Mouse (Mus musculus) thymus, adult 2 months (tissue): ENCODE results near the gene Wdr93.

Source experiments
- CTCF ChIP-seq: fragments of 200-500 bp; IDR thresholded peaks from 2 replicates; pipeline ENCODE4 v1.5.1; 2012; ENCODE audit warnings: mild to moderate bottlenecking, control low read depth, low read length, moderate library complexity, borderline replicate concordance; ENCODE audit not compliant: control insufficient read depth, poor library complexity, insufficient read depth; ENCODE audit errors: extremely low read depth
- POLR2A ChIP-seq: fragments of 200-500 bp; IDR thresholded peaks from 2 replicates; pipeline ENCODE4 v1.6.1; 2012; ENCODE audit warnings: mild to moderate bottlenecking, low read length, control low read depth, moderate library complexity; ENCODE audit not compliant: control insufficient read depth, poor library complexity, insufficient read depth; ENCODE audit errors: extremely low read depth

DNA sequence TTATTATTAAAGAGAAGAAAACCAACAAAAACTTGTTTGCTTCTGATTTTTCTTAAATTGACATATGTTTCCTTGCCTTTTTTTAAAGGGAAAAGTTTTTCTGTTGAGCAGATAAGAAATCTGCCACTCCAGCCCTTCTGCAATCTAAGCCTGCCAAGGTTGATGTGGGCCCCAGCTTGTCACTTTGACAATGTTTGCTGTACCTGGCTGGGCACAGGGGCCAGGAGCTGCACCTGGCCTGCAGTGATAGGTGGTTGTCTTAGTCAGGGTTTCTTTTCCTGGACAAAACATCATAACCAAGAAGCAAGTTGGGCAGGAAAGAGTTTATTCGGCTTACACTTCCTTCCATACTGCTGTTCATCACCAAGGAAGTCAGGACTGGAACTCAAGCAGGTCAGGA lies 70.4 kb downstream of the Wdr93 start:
- TF ChIP-seq CTCF (no peak), POLR2A (no peak)
